In genomic region chr4:49559915-49560772, GRCm38 (mm10) we compare ENCODE assay signal across 9 mouse cellular contexts. TPM values are rescaled to one million over a fixed set of nuclear protein-coding genes. Genes with fewer than 3 reads are reported as not detected.
A peak's percentile ranks its signal among the peaks of the same experiment; 100 is the strongest.
DNase-seq lines count a peak whose midpoint lies in the region; ATAC-seq and TF ChIP-seq lines count a peak whose summit lies in the region.
"Had no signal": no experiment of that assay in that cellular context is flagged by ENCODE, and none has a peak within 500 bp of the region (broad histone marks: within the 10 kb centered on the region; RNA-seq: fewer than 3 reads in every experiment).

No protein-coding gene starts in this region.

- H3K4me2 ChIP-seq in forebrain, embryonic 16.5 days (ENCODE audit: low read length): peak overlapping the region; percentile 21
- H3K4me2 ChIP-seq in hindbrain, postnatal 0 days (ENCODE audit: low read depth, low read length): peak overlapping the region; percentile 23

- H3K9me3 ChIP-seq in forebrain, embryonic 16.5 days (ENCODE audit: control insufficient read depth, low read length): no peaks in the 10 kb centered on the region
- no peaks in the 10 kb centered on the region for H3K9me3 ChIP-seq in hindbrain, postnatal 0 days (ENCODE audit: low read length)

- H3K27ac ChIP-seq in forebrain, embryonic 16.5 days (ENCODE audit: low read length): no peak overlapping the region
- H3K27ac ChIP-seq in hindbrain, postnatal 0 days: peak overlapping the region; percentile 45; the same call in 1 of the 2 replicates

- peak; percentile 96 for ATAC-seq in forebrain, embryonic 16.5 days
- ATAC-seq in hindbrain, postnatal 0 days: peak; percentile 94

- peaks cover 9% of the 10 kb centered on the region for H3K4me1 ChIP-seq in forebrain, embryonic 16.5 days (replicated peaks; ENCODE audit: control insufficient read depth, insufficient read depth, low read length)
- 0 out of 2 replicates have a peak, but pooled peaks cover 6% of the 10 kb centered on the region for H3K4me1 ChIP-seq in hindbrain, postnatal 0 days (ENCODE audit: insufficient read depth, low read length)

- no peaks in the 10 kb centered on the region for H3K27me3 ChIP-seq in forebrain, embryonic 16.5 days (replicated peaks; ENCODE audit: control insufficient read depth, insufficient read depth, low read length)
- no peaks in the 10 kb centered on the region for H3K27me3 ChIP-seq in hindbrain, postnatal 0 days (ENCODE audit: insufficient read depth, low read length)

- no peak overlapping the region for H3K4me3 ChIP-seq in forebrain, embryonic 16.5 days (replicated peaks; ENCODE audit: low read length)
- H3K4me3 ChIP-seq in hindbrain, postnatal 0 days (ENCODE audit: low read length): no peak overlapping the region

- no peak for TF ChIP-seq CTCF in hindbrain, postnatal 0 days (IDR thresholded peaks at IDR 0.05; ENCODE audit: low read depth)

- no peaks in the 10 kb centered on the region for H3K36me3 ChIP-seq in forebrain, embryonic 16.5 days (ENCODE audit: control insufficient read depth, insufficient read depth)
- H3K36me3 ChIP-seq in hindbrain, postnatal 0 days (ENCODE audit: insufficient read depth, low read length): no peaks in the 10 kb centered on the region

- peak; percentile 50 for DNase-seq in Muller cell, postnatal 12 days (ENCODE audit: inconsistent ontology term)
- peak; percentile 41 for DNase-seq in adrenal gland, adult 8-10 months
- peak; percentile 72 for DNase-seq in hindbrain, postnatal 0 days (ENCODE audit: low spot score)
- peak; percentile 37 to 38 for DNase-seq in layer of hippocampus, postnatal 10 days (ENCODE audit: low spot score in 2 of 2)
- peak; percentile 43 for DNase-seq in retina, postnatal 1 day
- no peak for DNase-seq in adipocyte (ENCODE audit: low spot score)

- H3K9ac ChIP-seq in forebrain, embryonic 16.5 days (replicated peaks; ENCODE audit: low read depth, low read length): no peak overlapping the region
- H3K9ac ChIP-seq in hindbrain, postnatal 0 days (replicated peaks; ENCODE audit: low read length): no peak overlapping the region

- WGBS in forebrain, embryonic 16.5 days: 57% methylated on average over 20 of the region's 20 CpGs
- whole genome bisulfite sequencing in hindbrain, postnatal 0 days: 51% methylated on average over 20 of the region's 20 CpGs

RNA-seq across cellular contexts. Expression of gene Aldob, which starts 10.8 kb away (rescaled TPM):
- 1 to 10 TPM in 1 of 4 experiments, under 1 TPM in 3; 0.15 to 1.3 (median 0.56) TPM for total RNA-seq in adrenal gland, adult 8-10 months (2022)
- polyA plus RNA-seq in forebrain, embryonic 16.5 days (2015; fragmentation: Nextera tagmentation; extraction: Ambion mirVana): 0.14 and 0.35 TPM in 2 replicates
- 0.26 and 0.97 TPM in 2 replicates for total RNA-seq in hindbrain, postnatal 0 days (2014; rRNA removed)
- 0.59 TPM in 2 replicates for polyA plus RNA-seq in hindbrain, postnatal 0 days (2015; fragmentation: Nextera tagmentation; extraction: Ambion mirVana)
- total RNA-seq in layer of hippocampus, postnatal 10 days (2021): 1 to 10 TPM; 1.5 to 1.6 TPM
- total RNA-seq: hematopoietic stem cell, adult 5-6 weeks had no signal

RNA-seq across cellular contexts. Expression of gene Tmem246, which starts 37.5 kb away (rescaled TPM):
- total RNA-seq in adrenal gland, adult 8-10 months (2022): 10 to 100 TPM in 2 of 4 experiments, 1 to 10 TPM in 2; 9.4 to 13.0 (median 10.4) TPM
- polyA plus RNA-seq in forebrain, embryonic 16.5 days (2015; fragmentation: Nextera tagmentation; extraction: Ambion mirVana): 56.3 and 72.7 TPM in 2 replicates
- 191 and 232 TPM in 2 replicates for total RNA-seq in hindbrain, postnatal 0 days (2014; rRNA removed)
- polyA plus RNA-seq in hindbrain, postnatal 0 days (2015; fragmentation: Nextera tagmentation; extraction: Ambion mirVana): 151 and 158 TPM in 2 replicates
- total RNA-seq in layer of hippocampus, postnatal 10 days (2021): 10 to 100 TPM; 76.8 to 80.3 TPM

RNA-seq across cellular contexts. Expression of gene Zfp189, which starts 39.2 kb away (rescaled TPM):
- total RNA-seq in adrenal gland, adult 8-10 months (2022): 1 to 10 TPM; 6.2 to 7.7 (median 6.2) TPM
- 14.9 and 15.8 TPM in 2 replicates for polyA plus RNA-seq in forebrain, embryonic 16.5 days (2015; fragmentation: Nextera tagmentation; extraction: Ambion mirVana)
- total RNA-seq in hindbrain, postnatal 0 days (2014; rRNA removed): 5.1 and 5.2 TPM in 2 replicates
- 5.1 and 5.4 TPM in 2 replicates for polyA plus RNA-seq in hindbrain, postnatal 0 days (2015; fragmentation: Nextera tagmentation; extraction: Ambion mirVana)
- 10 to 100 TPM; 16.7 to 18.3 TPM for total RNA-seq in layer of hippocampus, postnatal 10 days (2021)

RNA-seq across cellular contexts. Expression of gene Mrpl50, which starts 39.3 kb away (rescaled TPM):
- 10 to 100 TPM; 37.9 to 46.9 (median 40.0) TPM for total RNA-seq in adrenal gland, adult 8-10 months (2022)
- 79.0 and 83.5 TPM in 2 replicates for polyA plus RNA-seq in forebrain, embryonic 16.5 days (2015; fragmentation: Nextera tagmentation; extraction: Ambion mirVana)
- total RNA-seq in hindbrain, postnatal 0 days (2014; rRNA removed): 22.9 and 27.3 TPM in 2 replicates
- polyA plus RNA-seq in hindbrain, postnatal 0 days (2015; fragmentation: Nextera tagmentation; extraction: Ambion mirVana): 67.0 and 68.0 TPM in 2 replicates
- 10 to 100 TPM; 33.5 to 35.6 TPM for total RNA-seq in layer of hippocampus, postnatal 10 days (2021)

RNA-seq across cellular contexts. Expression of gene Baat, which starts 53.8 kb away (rescaled TPM):
- total RNA-seq in adrenal gland, adult 8-10 months (2022): under 1 TPM in 2 of 4 experiments, not detected in 2; 0.12 to 0.21 TPM
- polyA plus RNA-seq in forebrain, embryonic 16.5 days (2015; fragmentation: Nextera tagmentation; extraction: Ambion mirVana): 0.12 and 0.16 TPM in 2 replicates
- total RNA-seq in hindbrain, postnatal 0 days (2014; rRNA removed): not detected in 2 replicates
- polyA plus RNA-seq in hindbrain, postnatal 0 days (2015; fragmentation: Nextera tagmentation; extraction: Ambion mirVana): not detected in 2 replicates
- under 1 TPM; 0.18 to 0.27 TPM for total RNA-seq in layer of hippocampus, postnatal 10 days (2021)
- total RNA-seq: hematopoietic stem cell, adult 5-6 weeks had no signal
- polyA plus RNA-seq: spleen, adult 2 months had no signal

Comparison
In these comparisons a context has a peak if more than half of its experiments do, and no peak if none do; other contexts are left out.
1. RNA of gene Tmem246, which starts 37.5 kb away (total RNA-seq): 191 to 232 TPM in hindbrain, postnatal 0 days and 76.8 to 80.3 TPM in layer of hippocampus, postnatal 10 days; 9.4 to 13.0 TPM in adrenal gland, adult 8-10 months; every median in the first group is over 4 times any median in the second.